Mouse (Mus musculus) midbrain, embryonic 16.5 days (tissue): Measurements from ENCODE around the gene Arglu1. TPM values are rescaled to one million over a fixed set of nuclear protein-coding genes. Genes with fewer than 3 reads are reported as not detected.
A peak's percentile ranks its signal among the peaks of the same experiment; 100 is the strongest.

Experiments used
- ATAC-seq: fragments of 200-750 bp; cut with Nextera tagmentation; 2 replicates; pipeline ENCODE4 v1.8.0; 2017; ENCODE audit warnings: moderate TSS enrichment
- H3K27ac ChIP-seq: fragments of 300-500 bp; sonication (generic); 2 replicates; pipeline ENCODE4 v1.5.1; 2014; ENCODE audit warnings: mild to moderate bottlenecking, low read length, mixed read lengths
- H3K27me3 ChIP-seq: fragments of 300-500 bp; sonication (generic); 2 replicates; pipeline ENCODE4 v1.6.1; 2014; ENCODE audit warnings: low read depth, low read length, mixed read lengths; ENCODE audit not compliant: control insufficient read depth, insufficient read depth
- H3K36me3 ChIP-seq: fragments of 300-500 bp; sonication (generic); 2 replicates; pipeline ENCODE4 v1.6.1; 2014; ENCODE audit warnings: mild to moderate bottlenecking, low read length, moderate library complexity, mixed read lengths; ENCODE audit not compliant: control insufficient read depth, insufficient read depth
- H3K4me1 ChIP-seq: fragments of 300-500 bp; sonication (generic); 2 replicates; pipeline ENCODE4 v1.6.1; 2014; ENCODE audit warnings: mild to moderate bottlenecking, low read length, mixed read lengths; ENCODE audit not compliant: control insufficient read depth, insufficient read depth
- H3K4me2 ChIP-seq: fragments of 300-500 bp; sonication (generic); 2 replicates; pipeline ENCODE4 v1.6.1; 2014; ENCODE audit warnings: mild to moderate bottlenecking, low read length, mixed read lengths
- H3K4me3 ChIP-seq: fragments of 300-500 bp; sonication (generic); 2 replicates; pipeline ENCODE4 v1.5.1; 2014; ENCODE audit warnings: low read depth, mild to moderate bottlenecking, low read length, moderate library complexity, mixed read lengths
- H3K9ac ChIP-seq: fragments of 300-500 bp; sonication (generic); 2 replicates; pipeline ENCODE4 v1.6.1; 2014; ENCODE audit warnings: low read depth, low read length, mixed read lengths
- H3K9me3 ChIP-seq: fragments of 300-500 bp; sonication (generic); replicated peaks from 2 replicates; pipeline ENCODE4 v1.6.1; 2014; ENCODE audit warnings: mild to moderate bottlenecking, low read length, mixed read lengths; ENCODE audit not compliant: control insufficient read depth, poor library complexity, severe bottlenecking
- WGBS: fragments of 180-500 bp; shearing (Covaris S2); extraction: QIAGEN DNeasy Blood & Tissue Kit; methylation state at CpG from one replicate; pipeline ENCODE4 v1.1.7; 2014; 5-methylcytosine and 5-hydroxymethylcytosine counted together
- polyA plus RNA-seq: library from polyadenylated mRNA; unstranded; fragments of >200 nt; fragmentation: Nextera tagmentation; extraction: Ambion mirVana; gene quantifications from 2 replicates; pipeline ENCODE4 v1.2.1, GENCODE M21; 2015

The Arglu1 gene
- polyA plus RNA-seq, 1 experiment from 2014 or later: 150 TPM

DNA sequence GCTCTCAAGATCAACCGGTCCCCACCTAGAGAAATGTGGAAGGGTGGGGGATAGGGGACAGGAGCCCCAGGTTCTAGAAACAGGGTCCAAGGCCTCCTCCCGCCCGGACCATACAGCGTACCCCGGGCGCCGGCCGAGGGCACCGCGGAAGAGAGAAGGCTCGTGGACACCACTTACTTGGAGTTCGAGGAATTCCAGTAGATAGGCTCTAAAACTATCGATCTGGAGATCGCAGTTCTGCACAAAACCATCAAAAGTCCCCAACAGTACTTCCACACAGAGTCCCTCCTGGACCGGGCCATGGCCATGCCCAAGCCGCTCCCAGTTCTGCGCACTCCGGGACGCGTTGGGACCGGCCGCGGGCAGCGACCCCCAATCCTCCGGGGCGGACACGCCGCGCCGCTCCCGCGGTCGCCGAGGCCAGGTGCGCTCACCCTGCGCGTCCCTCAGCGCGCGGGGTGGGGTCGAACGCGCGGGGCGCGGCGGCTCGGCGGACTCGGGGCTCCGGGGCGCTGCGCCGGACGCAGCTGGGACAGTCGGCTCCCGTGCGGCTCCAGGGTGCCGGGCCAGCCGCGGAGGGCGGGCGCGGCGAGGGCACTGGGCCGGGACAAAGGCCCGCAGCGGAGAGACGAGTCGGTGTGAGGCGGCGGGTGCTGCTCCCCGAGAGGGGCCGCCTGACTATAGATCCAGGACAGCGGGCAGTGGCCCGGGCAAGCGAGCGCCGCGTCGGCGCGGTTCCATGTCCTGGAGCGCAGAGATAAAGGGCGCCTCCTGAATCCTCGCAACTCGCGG, 29.8 kb downstream of the Arglu1 start:
- Histone ChIP-seq H3K4me1 (peaks cover 22% of the 10 kb centered on the region), H3K36me3 (no peaks in the 10 kb centered on the region), H3K9ac (peak overlapping the region; percentile 86), H3K4me3 (peak overlapping the region; percentile 93), H3K4me2 (peak overlapping the region; percentile 93), H3K27me3 (no peaks in the 10 kb centered on the region), H3K27ac (peak overlapping the region; percentile 83), H3K9me3 (no peaks in the 10 kb centered on the region)
- under 1% methylated on average over 87 of the region's 88 CpGs for WGBS
- peak; percentile 13 for ATAC-seq

- no peaks in the 10 kb centered on the region for H3K27me3 ChIP-seq
- no peaks in the 10 kb centered on the region for H3K9me3 ChIP-seq
- H3K27ac ChIP-seq: peak overlapping the region; percentile 83
- WGBS: under 1% methylated on average over 53 of the region's 53 CpGs
- H3K4me1 ChIP-seq: peaks cover 30% of the 10 kb centered on the region
- peak overlapping the region; percentile 93 for H3K4me3 ChIP-seq
- H3K36me3 ChIP-seq: no peaks in the 10 kb centered on the region
- peak overlapping the region; percentile 86 for H3K9ac ChIP-seq
- no peak for ATAC-seq
- H3K4me2 ChIP-seq: peak overlapping the region; percentile 93
Observed at GRCm38 (mm10) chr8:8659503-8660306, 30.6 kb downstream of the Arglu1 start.

DNA sequence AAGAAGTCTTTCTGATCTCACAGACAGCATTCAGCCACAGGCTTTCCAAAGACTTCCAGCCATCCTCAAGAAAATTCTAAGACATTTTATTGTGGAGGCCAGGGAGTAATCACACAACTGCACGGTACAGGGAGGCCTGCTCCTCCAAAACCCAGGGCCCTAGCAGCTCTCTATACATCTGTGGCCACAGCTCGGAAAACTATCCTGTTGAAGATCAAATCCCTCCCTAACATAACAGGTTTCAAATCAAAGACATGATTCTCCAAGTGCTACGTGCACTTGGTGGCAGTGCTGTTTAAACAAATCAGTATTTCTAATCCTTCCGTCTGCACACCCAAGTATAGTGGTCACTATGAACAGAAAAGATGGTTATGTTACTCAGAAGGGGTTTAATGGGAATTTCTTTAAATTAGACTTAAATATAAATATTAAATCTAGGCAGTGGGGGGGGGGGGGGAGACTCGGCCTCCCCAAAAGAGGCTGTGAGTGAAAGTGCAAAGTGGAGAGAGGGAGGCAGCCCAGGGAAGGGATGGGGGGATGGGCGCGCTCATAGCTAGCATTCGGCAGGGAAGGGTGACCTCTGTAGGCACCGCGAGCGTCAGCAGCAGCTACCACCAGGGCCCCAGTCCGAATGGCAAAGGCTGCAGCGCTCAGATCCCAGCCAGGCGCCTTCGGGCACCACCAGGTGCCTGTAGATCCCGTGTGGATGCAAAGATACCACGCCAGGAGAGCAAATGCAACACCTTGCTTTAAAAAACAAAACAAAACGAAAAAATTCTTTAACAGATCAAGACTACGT, 31.7 kb downstream of the Arglu1 start:
- H3K36me3 ChIP-seq: no peaks in the 10 kb centered on the region
- peak overlapping the region; percentile 93 for H3K4me2 ChIP-seq
- peak; percentile 43 for ATAC-seq
- H3K9ac ChIP-seq: peak overlapping the region; percentile 86
- H3K4me3 ChIP-seq: peak overlapping the region; percentile 93
- H3K9me3 ChIP-seq: no peaks in the 10 kb centered on the region
- H3K27ac ChIP-seq: peak overlapping the region; percentile 65
- H3K4me1 ChIP-seq: peaks cover 41% of the 10 kb centered on the region
- 1% methylated on average over 19 of the region's 19 CpGs for WGBS
- no peaks in the 10 kb centered on the region for H3K27me3 ChIP-seq

DNA sequence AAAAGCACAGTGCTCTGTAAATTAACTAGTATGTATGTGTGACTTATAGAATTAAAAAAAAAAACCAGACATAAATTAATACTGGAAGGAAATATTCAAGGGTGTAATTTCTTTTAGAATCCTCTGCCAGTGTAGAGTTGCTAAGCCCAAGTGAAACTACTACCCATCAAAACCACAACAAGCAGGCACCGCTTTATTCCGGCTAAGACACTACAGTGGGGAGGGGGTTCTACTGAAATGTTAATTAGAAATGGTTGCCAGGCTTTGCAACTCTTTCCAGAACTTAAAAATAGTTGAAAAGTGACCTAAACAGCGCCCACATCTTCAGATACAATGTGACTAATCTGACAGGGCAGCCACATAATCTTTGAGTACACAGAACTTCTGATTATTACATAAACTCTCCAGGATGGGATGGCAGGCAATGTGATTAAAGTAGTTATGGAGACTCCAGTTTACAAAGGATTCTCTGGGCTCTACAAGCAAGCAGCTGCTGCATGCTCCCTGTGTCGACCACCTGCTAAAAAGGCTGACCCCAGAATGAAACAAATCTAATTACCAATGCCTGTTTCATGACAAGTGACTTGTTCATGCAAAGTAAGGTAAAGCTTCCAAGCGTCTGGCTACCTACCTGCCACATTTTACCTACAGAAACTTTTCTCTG, 32.5 kb downstream of the Arglu1 start:
- WGBS: 11% methylated on average over 5 of the region's 5 CpGs
- peak overlapping the region; percentile 65 for H3K27ac ChIP-seq
- H3K36me3 ChIP-seq: no peaks in the 10 kb centered on the region
- H3K9ac ChIP-seq: peak overlapping the region; percentile 57
- H3K4me1 ChIP-seq: peaks cover 46% of the 10 kb centered on the region
- peak overlapping the region; percentile 93 for H3K4me3 ChIP-seq
- no peaks in the 10 kb centered on the region for H3K27me3 ChIP-seq
- H3K4me2 ChIP-seq: peak overlapping the region; percentile 93
- H3K9me3 ChIP-seq: no peaks in the 10 kb centered on the region
- no peak for ATAC-seq

DNA sequence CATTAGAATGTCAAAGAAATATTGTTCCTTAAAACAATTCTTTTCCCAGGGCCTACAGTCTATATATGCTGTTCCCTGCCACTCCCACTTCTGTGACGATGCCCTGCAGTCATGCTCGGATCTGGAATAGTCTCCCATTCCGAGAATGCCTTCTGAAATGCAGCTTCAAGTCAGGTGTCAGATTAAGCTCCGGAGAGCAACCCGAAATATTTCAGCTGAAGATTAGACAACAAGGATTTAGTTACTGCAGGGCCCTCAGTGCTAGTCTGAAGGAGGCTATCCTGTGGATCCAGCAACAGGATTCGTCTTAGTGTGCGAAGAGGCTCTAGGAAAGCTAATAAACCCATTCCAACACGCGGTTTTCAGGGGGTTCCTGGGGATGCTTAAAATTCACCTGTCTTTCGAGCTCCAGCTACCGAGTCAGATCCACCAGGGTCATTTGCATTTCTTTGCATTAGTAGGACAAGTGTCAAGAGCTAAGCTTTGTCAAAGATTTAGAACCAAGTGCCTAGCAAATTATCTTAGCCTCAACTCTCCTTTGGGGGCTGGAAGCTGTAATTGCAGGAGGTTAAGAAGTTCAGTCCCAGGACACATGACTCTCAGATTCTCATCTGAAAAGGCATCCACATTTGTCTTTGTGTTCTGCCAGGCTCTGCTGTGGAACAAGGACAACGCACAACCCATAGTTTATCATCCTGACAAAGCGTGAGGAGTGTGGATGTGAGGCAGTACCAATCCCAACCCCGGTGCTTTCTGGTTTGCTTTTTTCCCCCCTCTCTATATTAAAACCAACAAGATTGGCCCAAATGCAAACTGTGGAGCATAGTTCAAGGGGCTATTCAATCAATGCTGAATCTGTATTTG, 33.5 kb downstream of the Arglu1 start:
- Histone ChIP-seq H3K4me3 (peak overlapping the region; percentile 93), H3K4me1 (peaks cover 46% of the 10 kb centered on the region), H3K36me3 (no peaks in the 10 kb centered on the region), H3K27me3 (no peaks in the 10 kb centered on the region; the same call in 1 of the 2 replicates), H3K9me3 (no peaks in the 10 kb centered on the region), H3K4me2 (peak overlapping the region; percentile 93), H3K27ac (peak overlapping the region; percentile 76), H3K9ac (peak overlapping the region; percentile 63)
- 8% methylated on average over 14 of the region's 14 CpGs for WGBS
- no peak for ATAC-seq

GRCm38 (mm10) chr8:8655346-8656340, 34.7 kb downstream of the Arglu1 start:
- Histone ChIP-seq H3K9me3 (no peaks in the 10 kb centered on the region), H3K36me3 (no peaks in the 10 kb centered on the region), H3K9ac (peak overlapping the region; percentile 63), H3K27ac (peak overlapping the region; percentile 76), H3K4me2 (peak overlapping the region; percentile 93), H3K4me3 (peak overlapping the region; percentile 93), H3K27me3 (no peaks in the 10 kb centered on the region; the same call in 1 of the 2 replicates), H3K4me1 (peaks cover 48% of the 10 kb centered on the region)
- WGBS: 6% methylated on average over 24 of the region's 24 CpGs
- ATAC-seq: no peak

GRCm38 (mm10) chr8:8653906-8654489, 36.3 kb downstream of the Arglu1 start:
- Histone ChIP-seq H3K4me1 (peaks cover 53% of the 10 kb centered on the region), H3K27me3 (peaks cover 3% of the 10 kb centered on the region; the same call in 1 of the 2 replicates), H3K27ac (0 out of 2 replicates have a peak overlapping the region, but pooled peaks have one; percentile 6), H3K9me3 (no peaks in the 10 kb centered on the region), H3K4me2 (peak overlapping the region; percentile 44), H3K4me3 (peak overlapping the region; percentile 4; the same call in 1 of the 2 replicates), H3K36me3 (no peaks in the 10 kb centered on the region), H3K9ac (peak overlapping the region; percentile 38)
- 20% methylated on average over 12 of the region's 12 CpGs for WGBS
- ATAC-seq: no peak
